Mouse (Mus musculus) liver, adult 2 months (tissue): Measurements from ENCODE around the gene Rps9.

ENCODE experiments used
- CTCF ChIP-seq: fragments of 200-500 bp; IDR thresholded peaks from 2 replicates; pipeline ENCODE4 v1.5.1; 2011; ENCODE audit warnings: low read depth, low read length, control low read depth
- POLR2A ChIP-seq: fragments of 200-500 bp; IDR thresholded peaks from 2 replicates; pipeline ENCODE4 v1.6.1; 2011; ENCODE audit warnings: low read length, control low read depth; ENCODE audit not compliant: insufficient read depth; ENCODE audit errors: extremely low read depth

- TF ChIP-seq CTCF (no peak), POLR2A (no peak)
Measured at GRCm38 (mm10) chr7:3703148-3703878, 480 bp upstream of the Rps9 start.
